Mouse (Mus musculus): Measurements from ENCODE around the gene BC025446. TPM values are rescaled to one million over a fixed set of nuclear protein-coding genes. Genes with fewer than 3 reads are reported as not detected.

Gene BC025446
- polyA plus RNA-seq, 1 experiment from 2014 or later = 9.6 TPM

DNA sequence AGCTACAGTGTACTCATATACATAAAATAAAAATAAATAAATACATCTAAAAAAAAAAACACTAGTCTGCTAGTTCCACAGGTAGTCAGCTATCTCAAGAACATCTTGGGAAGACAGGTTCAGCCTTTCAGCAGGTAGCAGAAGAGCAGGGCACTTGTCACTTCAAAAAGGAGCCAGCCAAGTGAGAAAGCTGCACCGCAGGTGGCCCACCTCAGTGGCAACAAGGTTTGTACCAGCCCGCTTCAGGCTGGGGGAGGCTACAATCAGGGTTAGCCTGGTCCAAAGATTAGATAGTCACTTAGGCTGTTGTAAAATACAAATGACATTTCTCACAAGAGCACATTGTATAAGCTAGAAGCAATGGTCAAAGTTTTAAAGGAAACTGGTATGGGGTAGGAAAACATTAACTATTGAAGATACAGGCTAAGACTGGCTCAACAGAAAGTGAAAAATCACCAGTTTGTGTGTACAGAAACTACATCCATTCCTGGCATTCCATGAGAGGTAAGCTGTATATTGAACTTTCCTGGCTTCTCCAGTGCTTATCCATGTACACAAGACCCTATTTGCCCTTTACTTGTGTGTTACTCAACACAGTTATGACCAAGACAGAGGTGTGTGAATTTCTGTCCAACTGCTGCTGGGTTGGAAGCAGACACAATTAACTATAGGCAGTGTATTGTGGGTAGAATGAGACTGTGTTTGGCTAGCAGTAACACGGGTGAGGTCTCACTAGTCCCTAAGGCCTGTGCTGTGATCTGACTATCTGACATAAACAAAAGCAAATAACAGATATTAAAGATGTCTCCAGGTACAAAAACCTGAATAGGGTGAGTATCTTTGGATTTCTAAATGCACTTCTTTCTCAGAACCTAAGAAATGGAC is 26.8 kb downstream of the BC025446 start:
- Histone ChIP-seq H3K27ac (ENCODE audit: low read depth, low read length) (no peak overlapping the region), H3K4me2 (replicated peaks; ENCODE audit: low read depth, low read length) (no peak overlapping the region), H3K36me3 (ENCODE audit: control insufficient read depth, insufficient read depth, low read length) (no peaks in the 10 kb centered on the region), H3K27me3 (ENCODE audit: control insufficient read depth, insufficient read depth, low read length) (no peaks in the 10 kb centered on the region), H3K9ac (ENCODE audit: low read depth, low read length) (no peak overlapping the region), H3K9me3 (ENCODE audit: control insufficient read depth, low read length) (no peaks in the 10 kb centered on the region), H3K4me1 (ENCODE audit: control insufficient read depth, insufficient read depth, low read length) (no peaks in the 10 kb centered on the region), H3K4me3 (ENCODE audit: low read length) (no peak overlapping the region)
- ATAC-seq (ENCODE audit: low FRiP score, low TSS enrichment) = no peak
- 83% methylated on average over 3 of the region's 3 CpGs for WGBS

DNA sequence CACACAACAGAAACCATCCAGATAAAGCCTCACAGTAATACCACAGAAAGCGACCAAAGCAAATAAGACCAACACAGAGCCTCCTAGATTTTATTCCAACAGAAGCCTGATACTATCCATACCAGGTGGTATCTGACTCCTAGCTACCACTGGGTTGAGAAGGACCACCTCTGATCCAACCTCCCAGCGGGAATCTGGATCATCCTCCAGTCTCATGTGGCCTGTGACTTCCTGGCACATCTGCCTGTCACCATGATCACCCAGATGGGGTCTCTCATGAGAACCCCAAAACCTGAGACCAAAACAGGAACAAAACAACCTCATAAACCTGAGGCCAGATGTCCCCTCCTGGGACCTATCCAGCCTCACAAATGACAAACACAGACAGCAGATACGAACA is 38.5 kb downstream of the BC025446 start:
- H3K27me3 ChIP-seq (ENCODE audit: control insufficient read depth, insufficient read depth, low read length) = no peaks in the 10 kb centered on the region
- H3K4me3 ChIP-seq (ENCODE audit: low read length) = no peak overlapping the region
- no peaks in the 10 kb centered on the region for H3K4me1 ChIP-seq (ENCODE audit: control insufficient read depth, insufficient read depth, low read length)
- no peak overlapping the region for H3K27ac ChIP-seq (ENCODE audit: low read depth, low read length)
- no peaks in the 10 kb centered on the region for H3K36me3 ChIP-seq (ENCODE audit: control insufficient read depth, insufficient read depth, low read length)
- H3K9ac ChIP-seq (ENCODE audit: low read depth, low read length) = no peak overlapping the region
- no peak overlapping the region for H3K4me2 ChIP-seq (replicated peaks; ENCODE audit: low read depth, low read length)
- 84% methylated on average over 3 of the region's 3 CpGs for WGBS
- no peak for ATAC-seq (ENCODE audit: low FRiP score, low TSS enrichment)
- no peaks in the 10 kb centered on the region for H3K9me3 ChIP-seq (ENCODE audit: control insufficient read depth, low read length)

DNA sequence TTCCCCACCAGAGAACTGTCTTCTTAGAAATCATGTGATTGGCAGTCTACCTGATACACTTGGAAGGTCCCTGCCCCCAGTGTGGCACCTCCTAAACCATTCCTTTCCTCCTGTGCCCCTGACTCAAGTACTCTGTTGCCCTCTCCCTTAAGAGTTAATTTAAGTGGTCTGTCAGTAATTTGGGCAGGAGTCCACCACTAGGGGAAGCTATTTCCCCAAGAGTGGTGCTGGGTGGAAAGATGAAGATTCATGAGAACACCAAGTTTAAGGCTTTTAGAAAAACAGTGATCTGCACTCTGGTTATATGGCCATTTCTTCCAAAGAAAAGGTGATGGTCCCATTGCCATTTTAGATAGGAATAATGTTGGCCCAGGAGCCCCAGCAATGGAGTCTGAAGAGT is 49.7 kb downstream of the BC025446 start:
- H3K4me3 ChIP-seq (ENCODE audit: low read length) = no peak overlapping the region
- H3K4me2 ChIP-seq (replicated peaks; ENCODE audit: low read depth, low read length) = no peak overlapping the region
- H3K9ac ChIP-seq (ENCODE audit: low read depth, low read length) = no peak overlapping the region
- no peaks in the 10 kb centered on the region for H3K9me3 ChIP-seq (ENCODE audit: control insufficient read depth, low read length)
- ATAC-seq (ENCODE audit: low FRiP score, low TSS enrichment) = no peak
- H3K27ac ChIP-seq (ENCODE audit: low read depth, low read length) = no peak overlapping the region
- no peaks in the 10 kb centered on the region for H3K27me3 ChIP-seq (ENCODE audit: control insufficient read depth, insufficient read depth, low read length)
- H3K36me3 ChIP-seq (ENCODE audit: control insufficient read depth, insufficient read depth, low read length) = no peaks in the 10 kb centered on the region
- H3K4me1 ChIP-seq (ENCODE audit: control insufficient read depth, insufficient read depth, low read length) = no peaks in the 10 kb centered on the region

DNA sequence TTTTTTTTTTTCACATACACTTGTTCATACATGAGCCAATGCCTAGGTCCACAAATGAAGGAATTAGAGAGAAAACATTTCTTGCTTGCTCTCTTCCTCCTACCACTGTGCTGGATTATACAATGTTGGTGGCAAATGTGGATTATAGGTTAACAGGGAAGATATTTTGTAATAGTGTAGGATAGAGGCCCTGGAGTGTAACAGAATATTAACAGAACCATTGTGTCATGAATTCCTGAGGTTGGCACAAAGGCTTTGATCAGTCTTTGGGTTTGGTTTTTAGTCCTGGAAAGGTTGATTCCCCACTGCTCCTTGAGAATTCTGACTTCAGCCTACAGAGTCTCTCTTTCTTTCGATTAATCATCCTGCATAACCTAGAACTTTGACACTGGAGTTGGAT is 50.5 kb downstream of the BC025446 start:
- Histone ChIP-seq H3K36me3 (ENCODE audit: control insufficient read depth, insufficient read depth, low read length) (no peaks in the 10 kb centered on the region), H3K27ac (ENCODE audit: low read depth, low read length) (no peak overlapping the region), H3K27me3 (ENCODE audit: control insufficient read depth, insufficient read depth, low read length) (no peaks in the 10 kb centered on the region), H3K9ac (ENCODE audit: low read depth, low read length) (no peak overlapping the region), H3K4me2 (replicated peaks; ENCODE audit: low read depth, low read length) (no peak overlapping the region), H3K4me3 (ENCODE audit: low read length) (no peak overlapping the region), H3K4me1 (ENCODE audit: control insufficient read depth, insufficient read depth, low read length) (no peaks in the 10 kb centered on the region), H3K9me3 (ENCODE audit: control insufficient read depth, low read length) (no peaks in the 10 kb centered on the region)
- WGBS = 79% methylated on average over 1 of the region's 1 CpGs
- no peak for ATAC-seq (ENCODE audit: low FRiP score, low TSS enrichment)

DNA sequence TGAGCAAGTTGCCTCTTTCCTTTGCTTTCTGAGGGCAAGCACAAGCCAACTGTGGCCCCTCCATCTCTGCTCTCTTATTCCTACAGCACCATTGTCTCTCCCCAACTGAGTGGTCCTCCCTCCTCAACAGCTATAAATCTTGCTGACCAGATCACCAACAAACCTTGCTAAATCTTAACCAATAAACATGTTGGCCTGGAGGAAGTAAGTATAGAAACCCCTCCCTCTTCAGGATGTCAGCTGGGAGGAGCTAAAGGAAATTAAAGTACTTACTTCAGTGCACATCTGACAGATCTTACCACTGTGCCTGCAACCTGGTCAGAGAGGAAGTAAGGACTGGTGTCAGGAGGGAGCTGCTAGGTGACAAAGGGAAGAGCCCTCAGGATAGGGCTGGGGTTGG is 51.9 kb downstream of the BC025446 start, which contains the start of gene Ly6f:
TSS of gene Ly6f (plus strand) at position 301 of the 400 bp plus-strand sequence.
- H3K27me3 ChIP-seq (ENCODE audit: control insufficient read depth, insufficient read depth, low read length) = no peaks in the 10 kb centered on the region
- no peaks in the 10 kb centered on the region for H3K36me3 ChIP-seq (ENCODE audit: control insufficient read depth, insufficient read depth, low read length)
- no peaks in the 10 kb centered on the region for H3K9me3 ChIP-seq (ENCODE audit: control insufficient read depth, low read length)
- no peaks in the 10 kb centered on the region for H3K4me1 ChIP-seq (ENCODE audit: control insufficient read depth, insufficient read depth, low read length)
- H3K27ac ChIP-seq (ENCODE audit: low read depth, low read length) = no peak within 1 kb of the TSS
- no peak within 1 kb of the TSS for H3K4me3 ChIP-seq (ENCODE audit: low read length)
- no peak for ATAC-seq (ENCODE audit: low FRiP score, low TSS enrichment)
- no peak within 1 kb of the TSS for H3K9ac ChIP-seq (ENCODE audit: low read depth, low read length)
- H3K4me2 ChIP-seq (replicated peaks; ENCODE audit: low read depth, low read length) = no peak within 1 kb of the TSS

DNA sequence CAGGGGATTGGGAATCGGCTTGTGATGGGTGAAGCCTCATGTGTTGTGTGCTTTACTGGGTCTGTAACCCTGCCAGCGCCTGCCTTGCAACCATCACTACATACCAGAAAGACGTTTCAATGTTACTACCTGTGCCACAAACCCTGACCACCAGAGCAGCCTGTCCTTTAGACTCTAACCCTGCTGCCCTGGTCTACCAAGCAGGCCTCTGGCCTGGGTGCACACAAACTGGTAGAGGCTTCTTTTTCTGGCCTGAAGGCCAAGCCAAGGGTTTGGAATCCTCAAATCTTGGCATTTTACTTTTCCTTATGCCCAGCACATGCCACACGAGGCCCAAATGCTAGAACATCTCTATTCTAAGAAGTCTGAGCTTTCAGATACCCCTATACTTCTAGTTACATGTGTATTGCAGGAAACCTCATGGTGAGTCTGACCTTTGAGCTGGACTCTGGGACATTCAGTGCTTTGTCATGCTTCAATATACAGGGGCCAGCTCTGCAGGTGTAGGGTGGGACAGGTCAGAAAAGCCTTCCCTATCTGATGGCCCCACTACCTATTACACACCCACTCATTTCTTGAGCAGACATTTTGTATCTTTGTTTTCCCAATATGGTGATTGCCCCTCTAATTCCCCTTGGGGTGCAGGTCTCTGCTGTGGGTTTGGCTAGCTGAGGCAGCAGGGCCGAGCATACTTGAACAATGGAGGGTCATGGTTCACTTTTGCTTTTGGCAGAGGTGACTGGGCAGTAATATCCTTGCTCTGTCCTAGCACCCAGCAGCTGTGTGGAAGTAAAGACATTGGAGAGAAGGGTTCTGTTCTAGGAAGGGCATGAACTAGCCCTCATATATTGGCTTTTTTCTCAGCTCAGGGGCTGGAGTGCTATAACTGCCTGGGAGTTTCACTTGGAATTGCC is 53.0 kb downstream of the BC025446 start:
- Histone ChIP-seq H3K9ac (ENCODE audit: low read depth, low read length) (no peak overlapping the region), H3K36me3 (ENCODE audit: control insufficient read depth, insufficient read depth, low read length) (no peaks in the 10 kb centered on the region), H3K9me3 (ENCODE audit: control insufficient read depth, low read length) (no peaks in the 10 kb centered on the region), H3K27me3 (ENCODE audit: control insufficient read depth, insufficient read depth, low read length) (no peaks in the 10 kb centered on the region), H3K27ac (ENCODE audit: low read depth, low read length) (no peak overlapping the region), H3K4me2 (replicated peaks; ENCODE audit: low read depth, low read length) (no peak overlapping the region), H3K4me3 (ENCODE audit: low read length) (no peak overlapping the region), H3K4me1 (ENCODE audit: control insufficient read depth, insufficient read depth, low read length) (no peaks in the 10 kb centered on the region)
- WGBS = 82% methylated on average over 5 of the region's 5 CpGs
- ATAC-seq (ENCODE audit: low FRiP score, low TSS enrichment) = no peak

DNA sequence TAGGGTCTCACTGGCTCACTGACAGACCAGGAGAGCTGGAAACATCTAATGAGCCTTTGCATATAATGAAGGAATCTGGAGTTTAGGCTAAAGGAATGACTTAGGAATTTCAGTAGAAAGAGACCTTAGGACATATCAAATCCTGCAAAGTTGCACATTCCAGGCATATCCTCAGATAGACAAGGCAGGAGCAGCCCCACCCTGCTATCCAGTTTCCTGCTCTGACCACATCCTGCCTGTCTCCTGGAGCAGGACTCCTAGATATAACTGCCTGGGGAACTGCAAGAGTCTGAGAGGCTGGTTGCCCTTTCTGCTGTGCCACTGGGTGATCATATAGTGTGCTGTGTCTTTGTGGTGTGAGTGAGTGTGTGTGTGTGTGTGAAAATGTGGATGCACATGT is 54.0 kb downstream of the BC025446 start:
- Histone ChIP-seq H3K27ac (ENCODE audit: low read depth, low read length) (no peak overlapping the region), H3K9ac (ENCODE audit: low read depth, low read length) (no peak overlapping the region), H3K9me3 (ENCODE audit: control insufficient read depth, low read length) (no peaks in the 10 kb centered on the region), H3K4me1 (ENCODE audit: control insufficient read depth, insufficient read depth, low read length) (no peaks in the 10 kb centered on the region), H3K4me3 (ENCODE audit: low read length) (no peak overlapping the region), H3K36me3 (ENCODE audit: control insufficient read depth, insufficient read depth, low read length) (no peaks in the 10 kb centered on the region), H3K27me3 (ENCODE audit: control insufficient read depth, insufficient read depth, low read length) (no peaks in the 10 kb centered on the region), H3K4me2 (replicated peaks; ENCODE audit: low read depth, low read length) (no peak overlapping the region)
- ATAC-seq (ENCODE audit: low FRiP score, low TSS enrichment) = no peak

DNA sequence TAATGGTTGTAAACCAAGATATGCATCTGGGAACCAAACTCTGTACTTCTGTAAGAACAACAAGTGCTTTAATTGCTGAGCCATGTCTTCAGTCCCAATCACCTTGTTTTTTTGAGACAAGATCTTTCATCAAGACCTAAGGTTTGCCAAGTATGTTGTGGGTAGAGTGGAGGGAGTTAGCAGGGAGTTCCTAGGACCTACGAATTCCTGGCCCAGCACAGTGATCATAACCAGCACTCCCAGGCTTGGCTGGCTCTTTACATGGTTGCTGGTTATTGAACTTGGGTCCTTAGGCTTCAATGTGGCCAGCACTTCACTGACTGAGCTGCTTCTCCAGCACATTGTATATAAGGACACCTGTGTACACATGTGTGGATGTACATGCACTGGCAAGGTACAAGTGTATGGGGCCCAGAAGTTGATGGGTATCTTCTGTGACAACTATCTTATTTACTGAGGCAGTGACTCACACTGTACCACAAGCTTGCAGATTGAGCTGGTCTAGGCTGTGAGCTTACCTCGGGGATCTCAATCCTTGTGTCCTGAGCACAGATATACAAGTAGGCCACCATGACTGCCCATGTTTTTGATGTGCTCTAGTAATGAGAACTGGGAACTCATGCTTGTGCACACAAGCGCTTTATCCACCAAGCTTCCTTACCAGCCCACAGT is 54.7 kb downstream of the BC025446 start:
- WGBS = 79% methylated on average over 3 of the region's 3 CpGs

More for the DNA sequence above, 54.7 kb downstream of the BC025446 start:
- Histone ChIP-seq H3K4me2 (replicated peaks; ENCODE audit: low read depth, low read length) (no peak overlapping the region), H3K4me3 (ENCODE audit: low read length) (no peak overlapping the region), H3K27ac (ENCODE audit: low read depth, low read length) (no peak overlapping the region), H3K9me3 (ENCODE audit: control insufficient read depth, low read length) (no peaks in the 10 kb centered on the region), H3K4me1 (ENCODE audit: control insufficient read depth, insufficient read depth, low read length) (no peaks in the 10 kb centered on the region), H3K27me3 (ENCODE audit: control insufficient read depth, insufficient read depth, low read length) (no peaks in the 10 kb centered on the region), H3K9ac (ENCODE audit: low read depth, low read length) (no peak overlapping the region), H3K36me3 (ENCODE audit: control insufficient read depth, insufficient read depth, low read length) (no peaks in the 10 kb centered on the region)
- ATAC-seq (ENCODE audit: low FRiP score, low TSS enrichment) = no peak
